Mouse (Mus musculus) CH12.LX (cell line): ENCODE measurements at regions not wholly inside any gene's neighbourhood (a gene's known extent, or its start where the extent isn't known, plus 50 kb on each side); places are given as distances from the start of the nearest gene placed in this dataset.

ENCODE experiments used
- DNase-seq: peaks from one replicate; pipeline ENCODE4 v3.0.0-alpha.2; 2013; ENCODE audit errors: extremely low read depth
- H3K27ac ChIP-seq: 2 replicates; pipeline ENCODE4 v1.5.1; 2012; ENCODE audit warnings: low read depth, mild to moderate bottlenecking, control low read depth, moderate library complexity; ENCODE audit not compliant: insufficient read depth
- H3K27me3 ChIP-seq: replicated peaks from 2 replicates; pipeline ENCODE3; 2012; ENCODE audit warnings: inconsistent platforms
- H3K36me3 ChIP-seq, 2 experiments: replicated peaks in 1 of 2; 2 replicates each; pipeline versions ENCODE3 to v1.6.1; 2012; ENCODE audit warnings: inconsistent platforms in 1 of 2, low read length in 1 of 2, mild to moderate bottlenecking in 1 of 2, mixed read lengths in 1 of 2, moderate library complexity in 1 of 2; ENCODE audit not compliant: control insufficient read depth in 1 of 2, insufficient read depth in 1 of 2
- H3K4me1 ChIP-seq, 2 experiments: 2 replicates each; pipeline ENCODE4 v1.6.1; 2012; ENCODE audit warnings: inconsistent platforms in 1 of 2, moderate library complexity in 1 of 2; ENCODE audit not compliant: insufficient read depth in 2 of 2, control insufficient read depth in 1 of 2
- H3K4me2 ChIP-seq: 2 replicates; pipeline ENCODE4 v1.6.1; 2012; ENCODE audit warnings: low read depth, mild to moderate bottlenecking, control low read depth; ENCODE audit not compliant: poor library complexity, insufficient read depth, severe bottlenecking
- H3K4me3 ChIP-seq, 3 experiments: fragments of 150-350 bp in 1 of 3; sonication (generic) in 1 of 3; replicated peaks in 1 of 3; 2 replicates each; pipeline versions ENCODE3 to v1.5.1; 2011 to 2012; ENCODE audit warnings: low read depth in 2 of 3, low read length in 2 of 3, mild to moderate bottlenecking in 2 of 3, moderate library complexity in 2 of 3, control low read depth in 1 of 3, improper control_type of control experiment in 1 of 3, inconsistent platforms in 1 of 3, mixed read lengths in 1 of 3; ENCODE audit not compliant: poor library complexity in 1 of 3
- H3K79me2 ChIP-seq: replicated peaks from 2 replicates; pipeline ENCODE4 v1.6.1; 2012; ENCODE audit warnings: mild to moderate bottlenecking, moderate library complexity; ENCODE audit not compliant: control insufficient read depth, poor library complexity, insufficient read depth, severe bottlenecking; ENCODE audit errors: extremely low read depth
- H3K9ac ChIP-seq: 2 replicates; pipeline ENCODE4 v1.6.1; 2012; ENCODE audit warnings: low read depth, mild to moderate bottlenecking, control low read depth, moderate library complexity; ENCODE audit not compliant: insufficient read depth
- H3K9me3 ChIP-seq: replicated peaks from 2 replicates; pipeline ENCODE3; 2012; ENCODE audit warnings: low read length, inconsistent platforms, mixed read lengths
- CHD1 ChIP-seq: IDR thresholded peaks from 2 replicates; pipeline ENCODE4 v1.6.1; 2012; ENCODE audit warnings: low read depth, low read length, improper control_type of control experiment, inconsistent platforms
- E2F4 ChIP-seq: IDR thresholded peaks from 2 replicates; pipeline ENCODE4 v1.6.1; 2011; ENCODE audit warnings: low read depth, low read length, improper control_type of control experiment; ENCODE audit not compliant: insufficient replicate concordance
- EP300 ChIP-seq: IDR thresholded peaks from 2 replicates; pipeline ENCODE4 v1.6.1; 2011; ENCODE audit warnings: low read length, improper control_type of control experiment
- ETS1 ChIP-seq: conservative IDR thresholded peaks from 2 replicates; pipeline ENCODE4 v1.6.1; 2012; ENCODE audit warnings: low read depth, mild to moderate bottlenecking, inconsistent platforms, low read length, improper control_type of control experiment, moderate library complexity
- GABPA ChIP-seq: IDR thresholded peaks from 2 replicates; pipeline ENCODE4 v1.6.1; 2012; ENCODE audit warnings: low read depth, low read length, improper control_type of control experiment, inconsistent platforms; ENCODE audit not compliant: insufficient replicate concordance
- JUND ChIP-seq: conservative IDR thresholded peaks from 2 replicates; pipeline ENCODE4 v1.6.1; 2011; ENCODE audit warnings: low read depth, low read length, improper control_type of control experiment
- KAT2A ChIP-seq: IDR thresholded peaks from 2 replicates; pipeline ENCODE4 v1.6.1; 2012; ENCODE audit warnings: low read length, improper control_type of control experiment, inconsistent platforms; ENCODE audit not compliant: insufficient replicate concordance
- MAZ ChIP-seq: IDR thresholded peaks from 2 replicates; pipeline ENCODE4 v1.6.1; 2012; ENCODE audit warnings: low read depth, mild to moderate bottlenecking, inconsistent platforms, low read length, improper control_type of control experiment, moderate library complexity
- NRF1 ChIP-seq: IDR thresholded peaks from 2 replicates; pipeline ENCODE4 v1.6.1; 2014; ENCODE audit warnings: low read depth, mild to moderate bottlenecking, inconsistent platforms, low read length, improper control_type of control experiment, moderate library complexity
- POLR2A ChIP-seq: IDR thresholded peaks from 2 replicates; pipeline ENCODE4 v1.6.1; 2011; ENCODE audit warnings: low read depth, mild to moderate bottlenecking, improper control_type of control experiment, low read length
- POLR2AphosphoS2 ChIP-seq: IDR thresholded peaks from 2 replicates; pipeline ENCODE4 v1.6.1; 2011; ENCODE audit warnings: low read depth, low read length, improper control_type of control experiment
- RAD21 ChIP-seq: IDR thresholded peaks from 2 replicates; pipeline ENCODE4 v1.6.1; 2011; ENCODE audit warnings: low read depth, mild to moderate bottlenecking, low read length, improper control_type of control experiment, moderate library complexity
- SMC3 ChIP-seq: IDR thresholded peaks from 2 replicates; pipeline ENCODE4 v1.6.1; 2011; ENCODE audit warnings: low read depth, low read length, improper control_type of control experiment
- UBTF ChIP-seq: IDR thresholded peaks from 2 replicates; pipeline ENCODE4 v1.6.1; 2012; ENCODE audit warnings: low read depth, mild to moderate bottlenecking, inconsistent platforms, low read length, improper control_type of control experiment, moderate library complexity
- USF1 ChIP-seq: IDR thresholded peaks from 2 replicates; pipeline ENCODE4 v1.6.1; 2014; ENCODE audit warnings: low read depth, mild to moderate bottlenecking, inconsistent platforms, low read length, improper control_type of control experiment
- ZKSCAN1 ChIP-seq: IDR thresholded peaks from 2 replicates; pipeline ENCODE4 v1.6.1; 2012; ENCODE audit warnings: low read depth, inconsistent platforms, low read length, improper control_type of control experiment, borderline replicate concordance
- dilution Hi-C: fragments of 300-500 bp; cut with MboI; formaldehyde crosslinking; loops from 2 replicates; pipeline ENCODE4 v1.14.3; 2020; ENCODE audit warnings: low sequenced_read_pairs; ENCODE audit not compliant: extremely low pct_unique_long_range_greater_than_20kb, extremely low pct_ligation_motif_present
- in situ Hi-C: fragments of 300-500 bp; cut with MboI; formaldehyde crosslinking; loops from 3 replicates; pipeline ENCODE4 v1.14.3; 2019; ENCODE audit warnings: low sequenced_read_pairs, low pct_ligation_motif_present, low pct_unique_long_range_greater_than_20kb, mixed read lengths

DNA sequence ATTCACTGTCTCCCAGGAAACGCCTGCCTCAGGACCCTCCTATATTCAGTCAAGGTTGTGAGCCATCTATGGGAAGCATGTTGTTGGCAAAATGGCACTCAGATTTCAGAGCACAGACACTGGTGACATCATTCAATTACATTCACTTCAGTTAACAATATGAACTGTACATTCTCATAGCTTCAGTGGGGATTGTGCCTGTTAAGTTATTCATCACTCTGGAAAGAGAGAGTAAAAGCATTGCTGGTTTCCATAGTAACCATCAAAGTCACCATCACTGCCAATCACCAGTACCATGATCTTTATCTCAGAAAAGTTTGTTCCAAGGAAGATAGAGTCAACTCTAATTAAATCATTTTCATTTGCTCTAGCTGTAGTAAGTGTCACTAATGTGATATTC lies 350.2 kb upstream of the Rack1 start:
- H3K79me2 ChIP-seq, result no peaks in the 10 kb centered on the region
- H3K36me3 ChIP-seq, result no peaks in the 10 kb centered on the region
- TF ChIP-seq NRF1, result no peak
- no peak for TF ChIP-seq ETS1
- TF ChIP-seq RAD21, result no peak
- no peak for TF ChIP-seq SMC3
- TF ChIP-seq JUND, result no peak
- TF ChIP-seq GABPA, result no peak
- no peak for TF ChIP-seq CHD1
- H3K9ac ChIP-seq, result no peak overlapping the region
- no peak for DNase-seq
- dilution Hi-C loops, result no loop called here
- in situ Hi-C loops, result no loop called here
- no peak overlapping the region for H3K4me3 ChIP-seq
- H3K9me3 ChIP-seq, result no peaks in the 10 kb centered on the region
- H3K4me2 ChIP-seq, result no peak overlapping the region
- no peak overlapping the region for H3K27ac ChIP-seq
- no peaks in the 10 kb centered on the region for H3K4me1 ChIP-seq
- peaks cover 9% of the 10 kb centered on the region for H3K27me3 ChIP-seq

DNA sequence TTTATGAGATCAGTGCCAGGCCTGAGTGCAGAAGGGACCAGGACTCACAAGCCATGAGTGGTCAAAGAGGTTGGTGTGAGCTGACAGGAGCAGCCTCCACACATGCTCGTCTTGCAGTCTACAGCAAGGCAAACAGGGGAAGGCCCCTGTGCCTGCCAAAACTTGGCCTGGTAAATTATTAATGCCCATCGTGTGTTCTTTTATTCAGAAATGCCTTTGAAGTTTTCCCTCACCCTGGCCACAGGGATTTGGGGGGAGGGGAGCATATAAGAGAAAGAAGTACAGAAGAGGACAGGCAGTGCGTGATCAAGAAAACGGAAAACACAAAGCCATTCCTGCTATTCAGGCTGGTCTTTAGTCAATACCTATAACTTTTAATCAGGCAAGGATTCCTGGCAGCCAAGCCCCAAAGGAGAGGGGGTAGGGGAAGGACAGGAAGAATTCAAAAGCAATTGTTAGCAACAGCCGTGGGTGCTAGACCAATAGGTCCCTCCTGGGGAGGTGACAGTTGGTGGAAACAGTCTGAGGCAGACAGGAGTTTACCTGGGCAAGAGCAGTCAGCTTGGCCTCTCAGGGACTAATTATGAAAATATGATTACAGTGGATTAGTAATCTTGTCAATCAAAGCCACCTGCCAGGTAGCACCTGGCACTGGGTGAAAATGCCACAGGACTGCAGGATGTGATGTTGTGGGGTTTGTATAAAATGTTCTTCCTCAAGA lies 357.4 kb upstream of the Rack1 start:
- no peak overlapping the region for H3K9ac ChIP-seq
- no peaks in the 10 kb centered on the region for H3K36me3 ChIP-seq
- dilution Hi-C loops (no loop called here), in situ Hi-C loops (no loop called here)
- TF ChIP-seq E2F4 (no peak), ZKSCAN1 (no peak), EP300 (no peak), NRF1 (no peak), MAZ (no peak), UBTF (no peak), POLR2AphosphoS2 (no peak)
- DNase-seq, result no peak
- peaks cover 15% of the 10 kb centered on the region for H3K27me3 ChIP-seq
- H3K9me3 ChIP-seq, result no peaks in the 10 kb centered on the region
- H3K4me2 ChIP-seq, result no peak overlapping the region
- no peaks in the 10 kb centered on the region; the same call in 1 of the 2 replicates for H3K79me2 ChIP-seq
- H3K27ac ChIP-seq, result no peak overlapping the region
- no peak overlapping the region for H3K4me3 ChIP-seq
- no peaks in the 10 kb centered on the region for H3K4me1 ChIP-seq

DNA sequence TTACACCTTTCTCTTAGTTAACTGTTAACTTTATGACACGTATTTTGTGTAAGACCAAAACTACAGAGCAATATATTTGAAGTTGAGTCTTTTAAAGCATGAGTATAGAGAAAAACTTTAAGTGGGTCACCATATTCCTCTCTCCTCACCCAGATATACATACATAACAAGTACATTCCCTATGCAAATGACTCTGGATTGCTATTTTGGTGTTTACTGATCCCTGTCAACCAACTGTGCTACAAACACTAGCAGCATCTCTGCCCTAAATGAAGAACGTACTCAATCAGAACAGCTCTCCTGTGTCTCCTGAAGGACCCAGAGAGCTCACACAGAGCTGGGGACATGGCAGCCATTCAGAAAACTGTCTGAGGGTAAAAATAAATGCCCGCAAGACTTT lies 363.4 kb upstream of the Rack1 start:
- no peaks in the 10 kb centered on the region for H3K79me2 ChIP-seq
- H3K27me3 ChIP-seq, result peaks cover 5% of the 10 kb centered on the region
- dilution Hi-C loops, result no loop called here
- H3K36me3 ChIP-seq, result no peaks in the 10 kb centered on the region
- no peak overlapping the region for H3K27ac ChIP-seq
- no peak overlapping the region for H3K9ac ChIP-seq
- DNase-seq, result no peak
- H3K4me3 ChIP-seq, result no peak overlapping the region
- no peaks in the 10 kb centered on the region for H3K9me3 ChIP-seq
- no peak for TF ChIP-seq EP300
- TF ChIP-seq POLR2A, result no peak
- no peak for TF ChIP-seq USF1
- TF ChIP-seq KAT2A, result no peak
- H3K4me2 ChIP-seq, result no peak overlapping the region
- in situ Hi-C loops, result no loop called here
- no peaks in the 10 kb centered on the region for H3K4me1 ChIP-seq
